Mouse (Mus musculus): ENCODE data around the gene Fdx1l. TPM values are rescaled to one million over a fixed set of nuclear protein-coding genes. Genes with fewer than 3 reads are reported as not detected.

Fdx1l gene
- polyA plus RNA-seq (2015; fragmentation: Nextera tagmentation; extraction: Ambion mirVana): 49.7 and 60.5 TPM in 2 replicates

- Histone ChIP-seq H3K27ac (ENCODE audit: low read length) (peak within 1 kb of the TSS; percentile 61), H3K27me3 (replicated peaks; ENCODE audit: control insufficient read depth, insufficient read depth, low read length) (no peaks in the 10 kb centered on the region), H3K4me3 (replicated peaks; ENCODE audit: low read length) (peak within 1 kb of the TSS; percentile 92), H3K36me3 (ENCODE audit: control insufficient read depth, insufficient read depth) (peaks cover 10% of the 10 kb centered on the region), H3K9ac (replicated peaks; ENCODE audit: low read depth, low read length) (peak within 1 kb of the TSS; percentile 88), H3K4me2 (ENCODE audit: low read length) (peak within 1 kb of the TSS; percentile 96), H3K4me1 (replicated peaks; ENCODE audit: control insufficient read depth, insufficient read depth, low read length) (peaks cover 15% of the 10 kb centered on the region), H3K9me3 (ENCODE audit: control insufficient read depth, low read length) (no peaks in the 10 kb centered on the region)
- peak; percentile 96 for ATAC-seq
- 1% methylated on average over 58 of the region's 58 CpGs for WGBS
Observed at GRCm38 (mm10) chr9:21073044-21073840, at the start of gene Fdx1l, which contains the start of gene Gm49373. TSS of gene Fdx1l (minus strand) at chr9:21073614. TSS of gene Gm49373 (minus strand) at chr9:21073096.

GRCm38 (mm10) chr9:21121483-21121882 lies 48.1 kb upstream of the Fdx1l start:
- no peak overlapping the region for H3K4me3 ChIP-seq (replicated peaks; ENCODE audit: low read length)
- 89% methylated on average over 16 of the region's 16 CpGs for WGBS
- no peaks in the 10 kb centered on the region for H3K9me3 ChIP-seq (ENCODE audit: control insufficient read depth, low read length)
- ATAC-seq: no peak
- H3K4me1 ChIP-seq (replicated peaks; ENCODE audit: control insufficient read depth, insufficient read depth, low read length): no peaks in the 10 kb centered on the region
- no peak overlapping the region for H3K4me2 ChIP-seq (ENCODE audit: low read length)
- H3K9ac ChIP-seq (replicated peaks; ENCODE audit: low read depth, low read length): no peak overlapping the region
- no peaks in the 10 kb centered on the region for H3K27me3 ChIP-seq (replicated peaks; ENCODE audit: control insufficient read depth, insufficient read depth, low read length)
- H3K27ac ChIP-seq (ENCODE audit: low read length): no peak overlapping the region
- peaks cover 4% of the 10 kb centered on the region; the same call in 1 of the 2 replicates for H3K36me3 ChIP-seq (ENCODE audit: control insufficient read depth, insufficient read depth)

GRCm38 (mm10) chr9:21117073-21117472 lies 43.7 kb upstream of the Fdx1l start:
- Histone ChIP-seq H3K9me3 (ENCODE audit: control insufficient read depth, low read length) (no peaks in the 10 kb centered on the region), H3K4me2 (ENCODE audit: low read length) (no peak overlapping the region), H3K9ac (replicated peaks; ENCODE audit: low read depth, low read length) (no peak overlapping the region), H3K4me3 (replicated peaks; ENCODE audit: low read length) (no peak overlapping the region), H3K27me3 (replicated peaks; ENCODE audit: control insufficient read depth, insufficient read depth, low read length) (no peaks in the 10 kb centered on the region), H3K4me1 (replicated peaks; ENCODE audit: control insufficient read depth, insufficient read depth, low read length) (no peaks in the 10 kb centered on the region), H3K36me3 (ENCODE audit: control insufficient read depth, insufficient read depth) (no peaks in the 10 kb centered on the region; the same call in none of the 2 replicates), H3K27ac (ENCODE audit: low read length) (no peak overlapping the region)
- 81% methylated on average over 6 of the region's 6 CpGs for WGBS
- no peak for ATAC-seq

- H3K4me3 ChIP-seq (replicated peaks; ENCODE audit: low read length): no peak overlapping the region
- H3K4me1 ChIP-seq (replicated peaks; ENCODE audit: control insufficient read depth, insufficient read depth, low read length): no peaks in the 10 kb centered on the region
- no peak overlapping the region for H3K9ac ChIP-seq (replicated peaks; ENCODE audit: low read depth, low read length)
- H3K27me3 ChIP-seq (replicated peaks; ENCODE audit: control insufficient read depth, insufficient read depth, low read length): no peaks in the 10 kb centered on the region
- 91% methylated on average over 8 of the region's 8 CpGs for WGBS
- H3K4me2 ChIP-seq (ENCODE audit: low read length): no peak overlapping the region
- H3K9me3 ChIP-seq (ENCODE audit: control insufficient read depth, low read length): no peaks in the 10 kb centered on the region
- no peaks in the 10 kb centered on the region; the same call in none of the 2 replicates for H3K36me3 ChIP-seq (ENCODE audit: control insufficient read depth, insufficient read depth)
- ATAC-seq: no peak
- no peak overlapping the region for H3K27ac ChIP-seq (ENCODE audit: low read length)
Observed at GRCm38 (mm10) chr9:21115105-21115504, 41.7 kb upstream of the Fdx1l start.

- H3K27ac ChIP-seq (ENCODE audit: low read length): no peak overlapping the region
- H3K27me3 ChIP-seq (replicated peaks; ENCODE audit: control insufficient read depth, insufficient read depth, low read length): no peaks in the 10 kb centered on the region
- WGBS: 87% methylated on average over 7 of the region's 7 CpGs
- no peak overlapping the region for H3K9ac ChIP-seq (replicated peaks; ENCODE audit: low read depth, low read length)
- no peaks in the 10 kb centered on the region for H3K9me3 ChIP-seq (ENCODE audit: control insufficient read depth, low read length)
- ATAC-seq: no peak
- H3K4me2 ChIP-seq (ENCODE audit: low read length): no peak overlapping the region
- no peaks in the 10 kb centered on the region for H3K4me1 ChIP-seq (replicated peaks; ENCODE audit: control insufficient read depth, insufficient read depth, low read length)
- no peak overlapping the region for H3K4me3 ChIP-seq (replicated peaks; ENCODE audit: low read length)
- H3K36me3 ChIP-seq (ENCODE audit: control insufficient read depth, insufficient read depth): no peaks in the 10 kb centered on the region; the same call in 1 of the 2 replicates
Observed at GRCm38 (mm10) chr9:21114190-21114589, 40.8 kb upstream of the Fdx1l start.

- Histone ChIP-seq H3K36me3 (ENCODE audit: control insufficient read depth, insufficient read depth) (no peaks in the 10 kb centered on the region; the same call in 1 of the 2 replicates), H3K4me1 (replicated peaks; ENCODE audit: control insufficient read depth, insufficient read depth, low read length) (no peaks in the 10 kb centered on the region), H3K27me3 (replicated peaks; ENCODE audit: control insufficient read depth, insufficient read depth, low read length) (no peaks in the 10 kb centered on the region), H3K4me3 (replicated peaks; ENCODE audit: low read length) (no peak overlapping the region), H3K9me3 (ENCODE audit: control insufficient read depth, low read length) (no peaks in the 10 kb centered on the region), H3K4me2 (ENCODE audit: low read length) (no peak overlapping the region), H3K9ac (replicated peaks; ENCODE audit: low read depth, low read length) (no peak overlapping the region), H3K27ac (ENCODE audit: low read length) (no peak overlapping the region)
- ATAC-seq: no peak
- 88% methylated on average over 6 of the region's 6 CpGs for WGBS
Observed at GRCm38 (mm10) chr9:21113751-21114150, 40.3 kb upstream of the Fdx1l start.

GRCm38 (mm10) chr9:21107607-21108237 lies 34.3 kb upstream of the Fdx1l start:
- Histone ChIP-seq H3K9ac (replicated peaks; ENCODE audit: low read depth, low read length) (no peak overlapping the region), H3K4me3 (replicated peaks; ENCODE audit: low read length) (no peak overlapping the region), H3K27ac (ENCODE audit: low read length) (no peak overlapping the region), H3K27me3 (replicated peaks; ENCODE audit: control insufficient read depth, insufficient read depth, low read length) (no peaks in the 10 kb centered on the region), H3K9me3 (ENCODE audit: control insufficient read depth, low read length) (no peaks in the 10 kb centered on the region), H3K36me3 (ENCODE audit: control insufficient read depth, insufficient read depth) (no peaks in the 10 kb centered on the region), H3K4me1 (replicated peaks; ENCODE audit: control insufficient read depth, insufficient read depth, low read length) (no peaks in the 10 kb centered on the region), H3K4me2 (ENCODE audit: low read length) (no peak overlapping the region)
- WGBS: 41% methylated on average over 23 of the region's 23 CpGs
- no peak for ATAC-seq

- Histone ChIP-seq H3K4me2 (ENCODE audit: low read length) (no peak overlapping the region), H3K4me3 (replicated peaks; ENCODE audit: low read length) (no peak overlapping the region), H3K9me3 (ENCODE audit: control insufficient read depth, low read length) (no peaks in the 10 kb centered on the region), H3K27ac (ENCODE audit: low read length) (no peak overlapping the region), H3K9ac (replicated peaks; ENCODE audit: low read depth, low read length) (no peak overlapping the region), H3K36me3 (ENCODE audit: control insufficient read depth, insufficient read depth) (no peaks in the 10 kb centered on the region), H3K4me1 (replicated peaks; ENCODE audit: control insufficient read depth, insufficient read depth, low read length) (no peaks in the 10 kb centered on the region), H3K27me3 (replicated peaks; ENCODE audit: control insufficient read depth, insufficient read depth, low read length) (no peaks in the 10 kb centered on the region)
- ATAC-seq: no peak
- WGBS: 79% methylated on average over 5 of the region's 5 CpGs
Observed at GRCm38 (mm10) chr9:21105760-21106564, 32.5 kb upstream of the Fdx1l start.

- Histone ChIP-seq H3K4me3 (replicated peaks; ENCODE audit: low read length) (no peak overlapping the region), H3K4me1 (replicated peaks; ENCODE audit: control insufficient read depth, insufficient read depth, low read length) (no peaks in the 10 kb centered on the region), H3K27ac (ENCODE audit: low read length) (no peak overlapping the region), H3K9ac (replicated peaks; ENCODE audit: low read depth, low read length) (no peak overlapping the region), H3K36me3 (ENCODE audit: control insufficient read depth, insufficient read depth) (no peaks in the 10 kb centered on the region), H3K9me3 (ENCODE audit: control insufficient read depth, low read length) (no peaks in the 10 kb centered on the region), H3K4me2 (ENCODE audit: low read length) (no peak overlapping the region), H3K27me3 (replicated peaks; ENCODE audit: control insufficient read depth, insufficient read depth, low read length) (no peaks in the 10 kb centered on the region)
- no peak for ATAC-seq
- WGBS: 84% methylated on average over 6 of the region's 6 CpGs
Observed at GRCm38 (mm10) chr9:21104814-21105213, 31.4 kb upstream of the Fdx1l start.
